Mouse (Mus musculus): ENCODE measurements around the gene Man1c1. TPM values are rescaled to one million over a fixed set of nuclear protein-coding genes. Genes with fewer than 3 reads are reported as not detected.

The Man1c1 gene
- total and polyA plus RNA-seq, 3 experiments: 0.04 to 0.44 (median 0.20) TPM

GRCm38 (mm10) chr4:134702981-134703834, 882 bp downstream of the Man1c1 start:
- peaks cover 15% of the 10 kb centered on the region for H3K9me3 ChIP-seq (replicated peaks; ENCODE audit: low read length)
- no peak overlapping the region for H3K4me3 ChIP-seq (replicated peaks in 1 of 3; ENCODE audit: low read depth in 2 of 3, low read length in 2 of 3, poor library complexity in 1 of 3)
- no peaks in the 10 kb centered on the region for H3K36me3 ChIP-seq (replicated peaks in 1 of 2; ENCODE audit: control insufficient read depth in 1 of 2, insufficient read depth in 1 of 2, low read length in 1 of 2)
- in situ Hi-C loops (cut with MboI; ENCODE audit: low pct_ligation_motif_present, low pct_unique_long_range_greater_than_20kb, low sequenced_read_pairs): no loop called here
- peaks cover 0 to 11% of the 10 kb centered on the region in 2 experiments; a peak in 2 of 4 replicates for H3K4me1 ChIP-seq (ENCODE audit: control insufficient read depth in 1 of 2, insufficient read depth in 2 of 2)
- no peak overlapping the region for H3K4me2 ChIP-seq (ENCODE audit: insufficient read depth, low read depth, poor library complexity, severe bottlenecking)
- dilution Hi-C loops (cut with MboI; ENCODE audit: extremely low pct_ligation_motif_present, extremely low pct_unique_long_range_greater_than_20kb, low sequenced_read_pairs): no loop called here
- DNase-seq (ENCODE audit: extremely low read depth): no peak
- H3K79me2 ChIP-seq (replicated peaks; ENCODE audit: control insufficient read depth, extremely low read depth, insufficient read depth, poor library complexity, severe bottlenecking): no peaks in the 10 kb centered on the region
- H3K9ac ChIP-seq (ENCODE audit: insufficient read depth, low read depth): no peak overlapping the region
- no peak overlapping the region for H3K27ac ChIP-seq (ENCODE audit: insufficient read depth, low read depth)
- H3K27me3 ChIP-seq (replicated peaks): peaks cover 29% of the 10 kb centered on the region
- TF ChIP-seq RAD21 (IDR thresholded peaks at IDR 0.05; ENCODE audit: low read depth, low read length) (no peak), USF1 (IDR thresholded peaks at IDR 0.05; ENCODE audit: low read depth, low read length) (no peak)

GRCm38 (mm10) chr4:134701934-134702333, 2.2 kb downstream of the Man1c1 start:
- Histone ChIP-seq H3K27ac (ENCODE audit: insufficient read depth, low read depth) (no peak overlapping the region), H3K9me3 (replicated peaks; ENCODE audit: low read length) (peaks cover 15% of the 10 kb centered on the region), H3K4me1 (ENCODE audit: control insufficient read depth in 1 of 2, insufficient read depth in 2 of 2) (peaks cover 0 to 11% of the 10 kb centered on the region in 2 experiments; a peak in 2 of 4 replicates), H3K9ac (ENCODE audit: insufficient read depth, low read depth) (no peak overlapping the region), H3K36me3 (replicated peaks in 1 of 2; ENCODE audit: control insufficient read depth in 1 of 2, insufficient read depth in 1 of 2, low read length in 1 of 2) (no peaks in the 10 kb centered on the region), H3K4me2 (ENCODE audit: insufficient read depth, low read depth, poor library complexity, severe bottlenecking) (no peak overlapping the region), H3K4me3 (replicated peaks in 1 of 3; ENCODE audit: low read depth in 2 of 3, low read length in 2 of 3, poor library complexity in 1 of 3) (no peak overlapping the region), H3K27me3 (replicated peaks) (peaks cover 29% of the 10 kb centered on the region), H3K79me2 (replicated peaks; ENCODE audit: control insufficient read depth, extremely low read depth, insufficient read depth, poor library complexity, severe bottlenecking) (no peaks in the 10 kb centered on the region)
- peak; percentile 21 for TF ChIP-seq RAD21 (IDR thresholded peaks at IDR 0.05; ENCODE audit: low read depth, low read length)
- TF ChIP-seq CTCF (conservative IDR thresholded peaks at IDR 0.05 in 1 of 2, IDR thresholded peaks at IDR 0.05 in 1 of 2; ENCODE audit: low read depth in 2 of 2, low read length in 2 of 2): peak; percentile 49 to 59; a peak in 2 of 4 replicates
- no peak for TF ChIP-seq TBP (conservative IDR thresholded peaks at IDR 0.05; ENCODE audit: low read depth, low read length)
- TF ChIP-seq SMC3 (IDR thresholded peaks at IDR 0.05; ENCODE audit: low read depth, low read length): peak; percentile 52
- dilution Hi-C loops (cut with MboI; ENCODE audit: extremely low pct_ligation_motif_present, extremely low pct_unique_long_range_greater_than_20kb, low sequenced_read_pairs) (no loop called here), in situ Hi-C loops (cut with MboI; ENCODE audit: low pct_ligation_motif_present, low pct_unique_long_range_greater_than_20kb, low sequenced_read_pairs) (no loop called here)
- DNase-seq (ENCODE audit: extremely low read depth): peak; percentile 37

- Histone ChIP-seq H3K4me1 (ENCODE audit: control insufficient read depth in 1 of 2, insufficient read depth in 2 of 2) (peaks cover 0 to 11% of the 10 kb centered on the region in 2 experiments; a peak in 2 of 4 replicates), H3K79me2 (replicated peaks; ENCODE audit: control insufficient read depth, extremely low read depth, insufficient read depth, poor library complexity, severe bottlenecking) (no peaks in the 10 kb centered on the region), H3K9me3 (replicated peaks; ENCODE audit: low read length) (peaks cover 15% of the 10 kb centered on the region), H3K4me2 (ENCODE audit: insufficient read depth, low read depth, poor library complexity, severe bottlenecking) (no peak overlapping the region), H3K4me3 (replicated peaks in 1 of 3; ENCODE audit: low read depth in 2 of 3, low read length in 2 of 3, poor library complexity in 1 of 3) (no peak overlapping the region), H3K27me3 (replicated peaks) (peaks cover 29% of the 10 kb centered on the region), H3K9ac (ENCODE audit: insufficient read depth, low read depth) (no peak overlapping the region), H3K36me3 (replicated peaks in 1 of 2; ENCODE audit: control insufficient read depth in 1 of 2, insufficient read depth in 1 of 2, low read length in 1 of 2) (no peaks in the 10 kb centered on the region), H3K27ac (ENCODE audit: insufficient read depth, low read depth) (no peak overlapping the region)
- in situ Hi-C loops (cut with MboI; ENCODE audit: low pct_ligation_motif_present, low pct_unique_long_range_greater_than_20kb, low sequenced_read_pairs) (no loop called here), dilution Hi-C loops (cut with MboI; ENCODE audit: extremely low pct_ligation_motif_present, extremely low pct_unique_long_range_greater_than_20kb, low sequenced_read_pairs) (no loop called here)
- DNase-seq (ENCODE audit: extremely low read depth): no peak
- TF ChIP-seq GABPA (IDR thresholded peaks at IDR 0.05; ENCODE audit: insufficient replicate concordance, low read depth, low read length): no peak
- no peak for TF ChIP-seq MYC (IDR thresholded peaks at IDR 0.05; ENCODE audit: low read depth, low read length)
- no peak for TF ChIP-seq IRF4 (IDR thresholded peaks at IDR 0.05; ENCODE audit: low read depth, low read length)
- no peak for TF ChIP-seq JUND (conservative IDR thresholded peaks at IDR 0.05; ENCODE audit: low read depth, low read length)
- TF ChIP-seq POLR2AphosphoS2 (IDR thresholded peaks at IDR 0.05; ENCODE audit: low read depth, low read length): no peak
- TF ChIP-seq SIN3A (IDR thresholded peaks at IDR 0.05; ENCODE audit: low read length): no peak
- no peak for TF ChIP-seq SMC3 (IDR thresholded peaks at IDR 0.05; ENCODE audit: low read depth, low read length)
- no peak for TF ChIP-seq MAX (IDR thresholded peaks at IDR 0.05; ENCODE audit: low read length)
Measured at GRCm38 (mm10) chr4:134700911-134701310, 3.2 kb downstream of the Man1c1 start.
